Mouse (Mus musculus) T-helper 1 cell (primary cell): ENCODE results near the gene Lcmt1.

ENCODE experiments used
- in situ Hi-C: fragments of 300-600 bp; cut with MboI, MseI; formaldehyde crosslinking; loops from one replicate; pipeline ENCODE4 v1.15.1; 2025; ENCODE audit warnings: high pct_unique_total_duplicates

Gene Lcmt1

DNA sequence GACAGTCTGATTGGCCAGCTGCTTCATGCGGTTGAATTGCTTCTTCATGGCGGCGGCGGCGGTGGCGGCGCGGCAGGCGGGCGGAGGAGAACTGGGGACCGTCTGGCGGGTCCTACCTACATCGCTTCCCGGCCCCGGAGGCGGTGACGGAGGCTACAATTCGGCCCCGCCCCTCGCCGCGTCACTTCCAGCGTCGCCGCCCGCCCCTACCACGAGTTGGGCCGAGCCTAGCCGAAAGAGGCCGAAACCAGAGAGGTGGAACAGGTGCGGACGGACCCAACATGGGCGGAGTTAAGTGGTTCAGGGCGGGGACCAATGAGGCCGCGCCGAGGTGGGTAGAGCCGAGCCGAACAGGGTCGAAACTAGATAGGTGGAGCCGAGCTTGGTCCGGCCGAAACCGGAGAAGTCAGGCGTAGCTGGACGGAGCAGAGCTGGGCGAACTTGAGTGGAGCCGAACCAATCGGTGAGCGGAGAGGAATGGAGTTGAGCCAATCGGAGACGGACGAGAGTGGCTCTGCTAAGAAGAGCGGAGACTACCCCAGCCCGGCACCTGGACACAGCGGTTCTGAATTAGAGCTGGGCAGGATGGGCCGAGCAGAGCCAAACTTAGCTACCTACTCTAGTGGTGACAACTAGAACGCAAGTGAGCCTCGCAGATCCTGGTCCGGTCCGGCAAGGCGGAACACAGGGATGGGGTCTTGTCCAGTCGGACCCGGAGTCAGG, at the start of gene Lcmt1, which contains the start of gene Arhgap17:
Gene Lcmt1, plus strand, starts transcription at position 26 of the 723 bp plus-strand sequence.
Gene Arhgap17, minus strand, starts transcription at position 157 of the 723 bp plus-strand sequence.
- in situ Hi-C loops = loop anchor here (10.0 kb wide), 1 partner anchor 975 kb away; no protein-coding TSS in a partner anchor

GRCm38 (mm10) chr7:123322452-123323121, 47.0 kb upstream of the Lcmt1 start:
- in situ Hi-C loops = loop anchor here (5.0 kb wide), 1 partner anchor 35 kb away; no protein-coding TSS in a partner anchor

DNA sequence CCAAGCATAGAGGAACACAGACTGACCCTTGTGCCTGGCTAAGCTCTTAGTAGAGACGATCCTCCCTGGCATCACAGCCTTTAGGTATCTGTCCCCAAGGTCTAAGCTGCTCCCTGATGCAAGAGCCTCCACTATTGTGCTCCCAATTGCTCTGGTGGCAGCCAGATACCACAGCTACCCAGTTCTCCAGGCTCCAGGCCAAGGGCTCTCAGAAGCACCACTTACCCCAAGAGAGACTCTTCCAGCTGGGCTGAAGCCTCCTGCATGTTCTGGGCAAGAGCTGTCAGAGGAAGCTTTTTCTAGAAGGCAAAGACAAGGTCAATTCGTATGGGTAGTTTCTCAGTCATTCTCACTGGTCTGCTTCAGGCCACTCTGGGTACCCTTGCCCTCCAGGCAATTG, 46.2 kb upstream of the Lcmt1 start:
- in situ Hi-C loops = loop anchor here (5.0 kb wide), 1 partner anchor 34 kb away; no protein-coding TSS in a partner anchor

- in situ Hi-C loops = loop anchor here (5.0 kb wide), 1 partner anchor 33 kb away; no protein-coding TSS in a partner anchor
Measured at GRCm38 (mm10) chr7:123324105-123324504, 45.5 kb upstream of the Lcmt1 start.

DNA sequence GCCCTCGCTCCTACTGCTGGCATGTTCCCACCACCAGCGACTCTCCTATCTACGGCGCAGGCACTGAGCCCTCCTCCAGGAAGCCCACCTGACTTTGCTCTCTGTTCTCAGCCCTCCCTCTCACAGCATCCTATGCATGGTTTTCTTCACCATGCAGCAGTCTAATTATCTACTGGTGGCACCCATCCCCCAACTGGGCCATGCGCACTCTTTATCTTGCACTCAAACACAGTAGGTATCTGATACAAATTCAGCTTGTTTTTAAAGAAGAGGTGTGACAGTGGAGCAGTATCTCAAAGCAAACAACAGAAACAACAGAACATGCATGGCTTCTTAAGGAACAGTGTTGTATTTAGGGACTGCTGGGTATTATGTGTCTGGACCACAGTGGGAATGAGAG, 43.5 kb upstream of the Lcmt1 start:
- in situ Hi-C loops = no loop called here

GRCm38 (mm10) chr7:123326901-123327300, 42.7 kb upstream of the Lcmt1 start:
- in situ Hi-C loops = no loop called here

GRCm38 (mm10) chr7:123327909-123328308, 41.7 kb upstream of the Lcmt1 start:
- in situ Hi-C loops = no loop called here

DNA sequence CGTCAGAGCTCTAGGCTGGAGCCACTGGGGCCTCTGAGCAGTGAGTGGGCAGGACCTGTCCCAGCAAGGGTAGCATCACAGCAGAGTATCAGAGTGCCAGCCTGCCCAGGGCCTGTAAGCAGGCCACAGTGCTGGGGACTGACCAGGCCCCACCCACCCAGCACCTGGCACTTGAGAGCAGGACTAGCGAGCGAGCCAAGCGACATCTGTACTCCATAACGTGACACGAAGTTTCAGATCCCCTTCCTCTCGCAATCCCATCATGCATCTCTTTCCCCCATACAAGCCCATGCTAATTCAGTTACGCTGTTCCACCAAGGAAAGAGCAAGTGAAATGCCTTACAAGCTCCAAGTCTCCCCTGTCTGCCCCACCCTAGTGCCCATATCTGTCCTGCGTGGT, 39.1 kb upstream of the Lcmt1 start:
- in situ Hi-C loops = no loop called here

- in situ Hi-C loops = no loop called here
Measured at GRCm38 (mm10) chr7:123336322-123336721, 33.3 kb upstream of the Lcmt1 start.

DNA sequence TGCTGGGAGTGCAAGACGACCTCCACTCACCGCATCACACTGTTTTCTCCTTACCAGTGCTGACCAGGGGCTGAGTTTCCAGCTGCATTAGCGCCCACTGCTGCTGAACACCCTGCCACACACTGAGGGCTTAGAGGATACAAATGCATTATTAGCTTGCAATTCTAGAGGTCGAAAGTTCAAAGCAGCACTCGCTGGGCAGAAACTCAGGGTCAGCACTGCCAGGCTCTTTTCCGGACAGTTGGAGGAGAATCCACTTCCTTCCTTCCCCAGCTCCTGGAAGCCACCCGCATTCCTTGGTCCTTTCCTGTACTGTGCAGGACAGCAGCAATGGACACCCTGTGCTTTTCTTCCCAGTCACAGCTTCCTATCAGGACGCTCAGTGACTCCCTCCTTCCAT, 31.2 kb upstream of the Lcmt1 start:
- in situ Hi-C loops = no loop called here

DNA sequence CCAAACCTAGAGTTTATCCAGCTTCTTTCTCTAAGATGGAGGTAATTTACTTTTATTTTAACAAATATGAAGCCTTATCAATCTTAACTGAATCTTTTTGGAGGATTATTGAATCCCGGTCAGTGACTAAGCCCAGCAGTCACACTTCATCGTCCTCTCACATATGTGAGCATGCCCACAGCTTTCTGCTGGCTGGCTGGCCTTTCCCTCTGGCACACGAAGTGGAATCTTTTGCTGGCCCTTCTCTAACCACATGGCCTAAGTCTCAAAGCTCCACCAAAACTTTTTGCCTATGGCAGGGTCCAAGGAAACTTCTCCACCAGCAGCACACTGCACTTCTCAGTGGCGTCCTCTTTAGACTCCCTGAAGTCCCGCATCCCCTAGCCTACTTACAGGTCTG, 27.7 kb upstream of the Lcmt1 start:
- in situ Hi-C loops = no loop called here

DNA sequence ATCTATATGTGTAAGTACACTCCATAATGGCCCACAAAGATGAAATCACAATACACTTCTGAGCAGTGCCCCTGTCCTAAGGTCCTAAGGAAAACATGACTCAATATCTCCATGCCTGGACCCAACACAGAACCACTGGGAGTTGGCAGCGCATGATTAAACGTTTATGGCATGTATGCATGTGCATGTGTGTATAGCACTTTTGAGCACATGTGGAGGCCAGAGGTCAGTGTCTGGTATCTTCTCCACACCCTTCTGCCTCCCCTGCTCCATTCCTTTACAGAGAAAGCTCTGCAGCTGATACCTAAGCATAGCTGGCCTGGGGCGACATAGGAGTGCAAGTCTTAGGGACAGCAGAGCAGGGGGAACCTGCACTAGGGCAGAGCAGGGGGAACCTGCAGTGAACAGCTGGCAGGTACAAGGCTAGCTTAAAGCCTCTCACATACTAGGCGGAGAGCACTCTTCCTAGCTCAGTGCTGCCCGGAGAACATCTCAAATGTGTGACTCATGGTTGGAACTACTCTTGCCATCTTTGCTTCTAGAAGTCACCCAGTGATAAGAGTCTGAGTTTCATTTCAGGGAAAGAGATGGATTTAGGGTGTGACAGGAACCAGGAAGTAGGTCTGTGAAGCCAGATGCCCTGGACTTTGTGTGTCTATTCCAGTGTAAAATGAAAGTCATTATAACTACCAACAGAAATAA, 25.4 kb upstream of the Lcmt1 start:
- in situ Hi-C loops = no loop called here

DNA sequence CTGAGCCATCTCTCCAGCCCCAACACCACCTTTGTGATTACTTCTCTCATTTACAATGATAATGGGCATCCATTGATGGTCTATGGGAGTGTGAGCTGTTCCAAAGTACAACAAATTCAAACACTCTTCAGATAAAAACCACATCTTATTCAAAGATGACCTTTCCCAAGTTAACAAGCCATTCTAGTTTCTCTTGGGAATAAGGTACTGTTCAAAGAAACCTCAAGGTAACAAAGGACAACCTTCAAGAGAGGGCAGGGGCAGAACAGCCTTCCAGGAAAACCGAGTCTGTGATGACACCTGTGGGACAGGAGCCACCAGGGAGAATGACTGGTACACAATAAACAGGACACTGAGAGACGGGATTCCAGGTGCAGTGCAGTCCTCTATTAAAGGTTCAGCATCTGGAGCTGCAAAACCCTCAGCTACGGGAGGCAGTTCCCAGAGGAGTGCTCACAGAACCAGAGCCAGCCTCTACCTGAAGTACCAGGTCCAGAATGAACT, 24.5 kb upstream of the Lcmt1 start:
- in situ Hi-C loops = no loop called here

- in situ Hi-C loops = no loop called here
Measured at GRCm38 (mm10) chr7:123346631-123347290, 22.8 kb upstream of the Lcmt1 start.

DNA sequence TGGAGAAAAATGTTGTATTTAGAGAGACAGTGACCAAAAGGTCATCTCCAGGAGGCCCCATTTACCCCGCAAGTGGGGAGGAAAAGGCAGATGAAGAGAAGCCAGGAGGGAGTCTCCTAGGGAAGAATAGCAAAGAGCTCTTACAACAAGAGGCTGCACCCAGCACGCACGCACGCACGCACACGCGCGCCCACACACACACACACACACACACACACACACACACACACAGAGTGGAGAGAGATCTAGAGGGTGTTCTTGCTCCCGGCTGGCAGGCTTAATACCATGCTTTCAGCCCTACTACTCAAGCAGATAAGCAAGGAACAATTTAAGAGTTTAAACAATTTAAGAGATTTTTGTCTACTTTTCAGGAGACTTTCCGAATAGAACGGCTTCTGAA, 19.8 kb upstream of the Lcmt1 start:
- in situ Hi-C loops = no loop called here

DNA sequence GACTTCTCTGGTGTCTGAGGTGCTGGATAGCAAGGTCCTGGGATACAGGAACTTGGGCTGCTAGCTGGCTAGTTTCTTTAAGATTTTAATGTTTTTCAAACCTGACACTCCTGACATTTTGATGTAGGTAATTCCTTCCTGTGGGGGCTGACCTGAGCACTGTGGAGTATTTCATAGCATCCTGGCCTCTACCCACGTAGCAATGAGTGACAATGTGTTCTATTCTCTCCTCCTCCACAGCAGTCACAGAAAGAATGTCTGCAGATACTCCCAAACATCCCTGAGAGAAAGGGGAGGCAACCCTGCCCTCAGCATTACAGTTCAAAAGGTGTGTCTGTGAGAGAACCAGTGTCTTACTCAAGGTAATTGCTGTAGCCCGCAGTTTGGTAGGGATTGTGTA, 19.3 kb upstream of the Lcmt1 start:
- in situ Hi-C loops = no loop called here

- in situ Hi-C loops = no loop called here
Measured at GRCm38 (mm10) chr7:123353081-123353480, 16.5 kb upstream of the Lcmt1 start.

DNA sequence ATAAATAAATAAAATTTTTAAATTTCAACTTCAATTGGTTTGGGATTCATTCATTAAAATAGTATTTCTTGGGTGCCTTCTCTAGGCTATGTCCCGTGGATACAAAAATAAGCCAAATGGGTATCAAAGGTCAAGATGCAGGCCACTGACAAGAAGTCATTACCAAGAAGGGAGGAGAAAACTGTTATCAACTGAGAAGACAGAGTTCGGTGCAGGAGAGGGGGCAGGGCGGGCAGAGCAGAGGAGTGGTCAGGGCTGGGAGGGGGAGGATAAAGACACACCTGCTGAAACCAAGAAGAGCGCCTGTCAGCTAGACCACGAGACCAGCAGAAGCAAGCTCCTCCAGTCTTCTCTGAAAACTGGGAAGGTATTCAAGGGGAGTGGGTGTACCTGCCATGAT, 15.7 kb upstream of the Lcmt1 start:
- in situ Hi-C loops = no loop called here

DNA sequence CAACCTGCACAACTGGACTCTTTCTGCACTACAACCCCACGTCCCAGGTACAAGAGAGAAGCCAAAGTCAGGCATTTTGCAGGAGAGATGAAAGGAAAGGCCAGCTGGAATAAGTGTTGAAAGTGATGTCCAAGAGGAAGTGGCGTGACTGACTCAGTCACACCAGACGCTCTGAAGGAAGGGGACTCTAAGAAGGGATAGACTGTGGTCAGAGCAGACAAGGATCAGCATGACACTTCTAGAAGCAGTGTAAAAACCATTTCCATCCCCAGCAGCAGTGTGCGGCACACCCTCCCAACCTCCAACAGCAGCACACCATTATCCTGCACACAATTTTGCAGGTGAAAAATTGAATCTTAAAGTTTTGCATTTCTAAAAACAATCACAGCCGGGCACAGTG, 15.2 kb upstream of the Lcmt1 start:
- in situ Hi-C loops = no loop called here

- in situ Hi-C loops = loop anchor here (5.0 kb wide), 1 partner anchor 33 kb away; no protein-coding TSS in a partner anchor
Measured at GRCm38 (mm10) chr7:123354851-123355250, 14.7 kb upstream of the Lcmt1 start.

DNA sequence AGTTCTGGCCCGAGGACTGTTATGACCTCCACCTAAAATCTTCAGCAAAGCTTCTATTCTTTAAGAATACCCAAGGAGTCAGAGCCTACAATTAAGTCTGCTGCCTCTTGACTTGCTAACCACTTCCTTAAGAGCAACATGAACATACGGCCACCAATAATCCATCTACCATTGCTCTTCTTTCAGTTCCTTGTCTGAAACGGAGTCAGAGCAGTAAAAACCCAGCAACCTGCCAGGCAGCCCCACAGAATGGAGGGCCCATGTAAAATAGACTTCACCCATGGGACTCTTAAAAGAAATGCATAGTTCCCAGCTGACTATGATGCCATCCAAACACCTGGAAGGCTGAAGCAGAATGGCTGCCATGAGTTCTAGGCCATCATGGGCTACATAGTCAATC, 13.4 kb upstream of the Lcmt1 start:
- in situ Hi-C loops = loop anchor here (5.0 kb wide), 1 partner anchor 34 kb away; no protein-coding TSS in a partner anchor
